Mouse (Mus musculus): ENCODE data around the gene Frem2. TPM values are rescaled to one million over a fixed set of nuclear protein-coding genes. Genes with fewer than 3 reads are reported as not detected.

The Frem2 gene
- total RNA-seq, 2 experiments from 2014 or later: 1.5 to 2.8 TPM

DNA sequence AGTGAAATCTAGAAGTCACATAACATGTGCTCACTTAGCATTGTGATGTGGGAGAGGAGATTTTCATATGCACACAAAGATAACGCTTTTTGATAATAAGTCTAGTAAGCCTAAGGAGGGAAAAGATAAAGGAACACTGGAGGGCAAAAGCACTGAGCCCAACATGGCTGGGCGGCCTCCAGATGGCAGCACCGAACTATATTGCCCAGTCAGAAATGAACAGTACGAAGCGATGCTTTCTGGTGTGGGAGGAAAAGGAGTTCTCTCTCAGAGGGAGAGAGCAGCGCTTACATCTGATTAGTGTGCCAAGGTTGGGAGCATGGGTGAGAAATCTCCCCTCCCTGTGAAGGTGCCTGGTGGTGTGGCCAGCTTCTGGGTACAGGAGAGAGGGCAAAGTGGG is 181.3 kb downstream of the Frem2 start:
- no peak for DNase-seq
- intact Hi-C loops (cut with DNase I): loop anchor here (2.0 kb wide), 1 partner anchor 15 kb away; no protein-coding TSS in a partner anchor

DNA sequence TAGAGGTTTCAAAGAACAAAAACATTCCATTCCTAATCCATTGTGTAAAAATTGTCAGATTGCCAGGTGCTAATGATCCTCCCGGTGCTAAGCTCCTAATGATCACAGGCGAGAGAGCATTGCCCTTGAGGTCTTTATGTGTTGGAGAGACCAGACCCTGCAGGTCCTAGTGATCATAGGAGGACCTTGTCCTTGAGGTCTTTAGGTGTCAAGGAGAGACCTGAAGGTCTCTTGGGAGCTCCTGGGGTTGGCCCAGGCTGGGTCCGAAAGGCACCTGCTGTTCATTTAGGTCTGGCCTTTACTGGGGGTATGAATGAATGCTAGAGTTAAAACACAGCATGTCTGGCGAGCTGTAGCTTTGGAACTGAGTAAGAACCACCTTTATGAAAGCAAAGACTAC is 183.0 kb downstream of the Frem2 start:
- DNase-seq: no peak
- intact Hi-C loops (cut with DNase I): no loop called here

DNA sequence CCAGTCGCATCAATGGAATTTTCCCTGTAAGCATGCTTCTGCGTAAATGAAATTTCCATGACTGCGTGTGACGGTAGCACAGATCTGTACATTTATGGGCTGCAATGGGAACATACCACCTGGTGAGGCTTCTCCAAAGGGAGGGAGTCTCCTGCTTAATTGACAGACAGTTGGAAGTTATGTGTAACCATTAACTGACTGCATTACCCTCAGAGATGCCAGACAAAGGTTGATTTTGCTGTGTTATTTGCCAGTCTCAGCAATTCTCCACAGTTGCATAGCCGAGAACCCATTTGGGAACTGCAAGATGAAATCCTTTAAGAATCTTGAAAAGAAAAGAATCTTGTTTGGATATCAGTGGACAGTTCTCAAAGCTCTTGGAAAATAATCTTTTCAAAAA is 185.1 kb downstream of the Frem2 start:
- DNase-seq: no peak
- intact Hi-C loops (cut with DNase I): no loop called here

DNA sequence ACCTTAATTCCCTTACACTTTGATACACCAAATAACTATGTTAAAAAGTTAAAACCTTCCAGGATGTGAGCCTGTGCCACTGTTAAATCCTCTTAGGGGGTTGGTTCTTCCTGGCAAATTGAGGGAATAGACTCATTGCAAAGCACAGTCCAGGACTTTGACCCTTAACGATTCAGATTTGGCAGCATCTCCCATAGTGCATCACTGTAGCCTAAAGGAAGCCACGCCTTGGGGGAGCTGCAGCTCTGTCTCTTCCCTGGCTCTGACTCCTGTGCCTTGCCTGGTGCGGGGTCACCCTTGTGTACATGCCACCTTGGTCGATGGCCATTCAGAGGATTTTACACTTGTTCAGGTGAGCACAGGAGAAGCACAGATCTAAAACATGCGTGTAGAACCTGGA is 187.5 kb downstream of the Frem2 start:
- DNase-seq: no peak
- intact Hi-C loops (cut with DNase I): no loop called here

DNA sequence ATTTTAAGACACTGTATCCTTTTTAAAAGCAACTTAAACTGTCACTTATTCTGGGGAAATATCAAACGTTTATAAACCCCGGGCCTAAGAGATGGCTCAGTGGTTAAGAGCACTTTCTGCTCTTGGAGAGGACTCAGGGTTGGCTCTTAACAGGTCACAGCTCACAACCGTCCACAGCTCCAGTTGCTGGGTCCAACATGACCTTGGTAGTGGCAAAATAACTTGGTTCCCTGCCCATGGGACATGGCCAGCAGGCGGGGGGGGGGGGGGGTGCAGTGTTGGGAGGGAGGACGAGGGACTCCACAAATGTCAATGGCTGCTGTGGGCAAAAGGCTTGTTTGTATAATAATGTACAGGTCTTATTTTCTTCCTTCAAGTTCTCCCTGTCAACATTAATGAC is 189.8 kb downstream of the Frem2 start:
- intact Hi-C loops (cut with DNase I): no loop called here
- no peak for DNase-seq

DNA sequence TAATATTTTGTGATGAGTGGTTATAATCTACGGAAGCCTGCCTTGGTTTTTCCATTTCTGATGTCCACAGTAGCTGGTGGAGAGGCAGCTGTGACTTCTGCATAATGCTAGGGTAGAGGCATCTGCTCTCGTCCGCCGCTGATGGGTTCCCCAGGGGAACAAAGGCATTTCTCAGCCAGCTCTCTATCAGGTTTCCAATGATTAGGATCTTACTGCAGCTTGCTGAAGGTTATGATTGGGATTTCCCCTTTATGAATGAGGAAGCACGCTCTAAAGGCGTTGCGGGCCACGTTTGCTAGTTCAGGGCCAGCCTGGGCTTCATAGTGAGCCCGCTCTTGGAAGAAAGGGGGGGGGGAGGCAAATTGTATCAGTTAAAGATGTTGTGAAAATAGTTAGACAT is 190.7 kb downstream of the Frem2 start:
- intact Hi-C loops (cut with DNase I): no loop called here

DNA sequence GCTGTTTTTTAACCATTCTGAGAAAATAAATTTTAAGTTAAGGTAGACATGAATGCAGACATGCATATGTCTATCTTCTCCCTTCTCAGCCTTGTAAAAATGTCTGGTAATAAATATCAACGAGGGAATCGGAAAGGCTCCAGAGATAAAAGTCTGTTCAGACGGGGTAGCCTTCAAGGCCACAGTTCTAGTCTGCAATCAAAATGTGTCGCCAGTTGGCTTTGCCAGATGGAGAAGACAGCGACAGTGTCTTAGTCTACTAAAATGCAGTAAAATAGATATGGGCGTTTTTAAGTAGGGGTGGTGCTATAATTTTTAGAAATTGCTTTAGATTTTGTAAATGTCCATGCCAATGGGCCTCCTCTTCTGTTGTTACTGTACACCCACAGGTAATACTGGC is 191.8 kb downstream of the Frem2 start:
- intact Hi-C loops (cut with DNase I): no loop called here
- no peak for DNase-seq

More for the DNA sequence above, 190.7 kb downstream of the Frem2 start:
- no peak for DNase-seq

DNA sequence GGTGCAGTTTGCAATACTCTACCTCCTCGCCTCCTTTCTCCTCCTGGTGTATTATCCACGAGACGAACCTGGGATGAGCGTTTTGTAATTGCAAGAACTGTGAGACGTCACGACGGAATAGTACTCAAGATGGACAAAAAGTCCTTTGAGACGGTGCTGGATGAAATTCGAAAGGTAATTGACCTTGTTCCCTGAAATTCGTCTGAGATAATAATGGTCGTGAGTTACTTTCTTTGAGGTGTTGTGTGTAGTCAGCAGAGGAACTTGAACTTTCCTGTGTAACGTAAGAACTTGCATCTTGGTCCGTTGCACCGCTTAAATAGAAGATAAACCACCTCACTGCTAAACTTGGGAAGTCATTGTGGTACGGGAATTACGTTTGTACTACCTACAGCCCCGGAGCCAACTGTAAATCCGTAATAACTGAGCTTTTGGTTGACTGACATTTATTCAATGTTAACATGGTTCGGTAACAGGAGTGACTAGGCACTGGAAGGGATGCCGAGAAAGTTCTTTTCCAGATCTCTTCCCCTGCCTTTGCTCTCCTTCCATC is 192.9 kb downstream of the Frem2 start:
- DNase-seq: no peak
- intact Hi-C loops (cut with DNase I): no loop called here

Other genes starting within 250 kb of the Frem2 start
- 1 to 10 TPM; 2.5 to 2.6 TPM for gene Nhlrc3, start 194.0 kb downstream of the Frem2 start, total RNA-seq (2021)
- gene Proser1, start 193.7 kb downstream of the Frem2 start, total RNA-seq (2021): 1 to 10 TPM; 4.5 to 7.4 TPM
- gene Stoml3, start 168.7 kb downstream of the Frem2 start, total RNA-seq (2021): not detected
- gene Gm10985, start 187.7 kb upstream of the Frem2 start, total RNA-seq (2021): not detected
- 10 to 100 TPM; 33.3 to 36.3 TPM for gene Ufm1, start 206.5 kb upstream of the Frem2 start, total RNA-seq (2021)

All from gastrocnemius, postnatal 36 days (tissue).